Mouse (Mus musculus): ENCODE measurements around the gene Trim71.

DNA sequence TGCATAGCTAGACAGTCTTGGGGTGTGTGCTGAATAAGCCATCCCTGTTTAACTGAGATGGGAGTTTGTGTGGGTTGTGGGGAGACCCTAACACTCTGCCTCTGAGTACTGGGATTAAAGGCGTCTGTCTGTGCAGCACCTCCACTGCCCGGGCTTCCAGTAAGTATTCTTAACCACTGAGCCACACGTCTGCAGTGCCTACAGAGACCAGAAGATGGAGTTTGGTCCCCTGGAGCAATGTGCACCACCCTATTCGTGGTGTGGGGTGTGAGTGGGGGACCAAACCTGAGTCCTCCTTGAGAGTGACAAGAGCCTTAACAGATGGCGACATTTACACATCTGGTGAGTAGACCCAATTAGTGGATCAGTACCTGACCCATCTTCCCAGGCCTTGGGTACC, 42.1 kb downstream of the Trim71 start:
- TF ChIP-seq USF1 (IDR thresholded peaks at IDR 0.05; ENCODE audit: low read depth, low read length) (no peak), POLR2A (IDR thresholded peaks at IDR 0.05; ENCODE audit: control insufficient read depth in 1 of 2, insufficient read depth in 1 of 2, low read depth in 1 of 2, low read length in 2 of 2, poor library complexity in 1 of 2) (no peak), CTCF (IDR thresholded peaks at IDR 0.05 in 2 of 3, conservative IDR thresholded peaks at IDR 0.05 in 1 of 3; ENCODE audit: control insufficient read depth in 1 of 3, insufficient read depth in 1 of 3, low read depth in 2 of 3, low read length in 3 of 3, poor library complexity in 1 of 3, severe bottlenecking in 1 of 3) (no peak; a peak in 1 of 6 replicates), JUND (IDR thresholded peaks at IDR 0.05; ENCODE audit: low read depth, low read length) (no peak), MAZ (IDR thresholded peaks at IDR 0.05; ENCODE audit: low read depth, low read length) (no peak)

All from MEL (cell line).